Mouse (Mus musculus) olfactory bulb, adult 2 months (tissue): ENCODE data around the gene Umad1. TPM values are rescaled to one million over a fixed set of nuclear protein-coding genes. Genes with fewer than 3 reads are reported as not detected.

Source experiments
- H3K27ac ChIP-seq: fragments of 200-500 bp; 2 replicates; pipeline ENCODE4 v1.5.1; 2012; ENCODE audit warnings: low read depth, low read length; ENCODE audit not compliant: insufficient read depth
- H3K4me1 ChIP-seq: fragments of 200-500 bp; 2 replicates; pipeline ENCODE4 v1.6.1; 2012; ENCODE audit warnings: low read length; ENCODE audit not compliant: control insufficient read depth, insufficient read depth
- H3K4me3 ChIP-seq: fragments of 200-500 bp; 2 replicates; pipeline ENCODE4 v1.5.1; 2012; ENCODE audit warnings: mild to moderate bottlenecking, low read depth, low read length, moderate library complexity; ENCODE audit not compliant: insufficient read depth
- CTCF ChIP-seq: fragments of 200-500 bp; IDR thresholded peaks from 2 replicates; pipeline ENCODE4 v1.5.1; 2012; ENCODE audit warnings: low read depth, mild to moderate bottlenecking, low read length, moderate library complexity; ENCODE audit not compliant: insufficient read depth
- POLR2A ChIP-seq: fragments of 200-500 bp; IDR thresholded peaks from 2 replicates; pipeline ENCODE4 v1.6.1; 2012; ENCODE audit warnings: mild to moderate bottlenecking, low read depth, low read length, moderate library complexity; ENCODE audit not compliant: insufficient read depth
- WGBS: fragments of 180-500 bp; shearing (Covaris S2); methylation state at CpG from one replicate; pipeline ENCODE4 v1.1.7; 2018; 5-methylcytosine and 5-hydroxymethylcytosine counted together
- polyA plus RNA-seq: library from polyadenylated mRNA; stranded (reverse); fragments of >200 nt; gene quantifications from 2 replicates; pipeline ENCODE4 v1.2.4, GENCODE M21; 2012; ENCODE audit warnings: low replicate concordance; ENCODE audit not compliant: missing spikeins, insufficient read depth, insufficient read length

The Umad1 gene
- polyA plus RNA-seq, 1 experiment = not detected

- Histone ChIP-seq H3K27ac (no peak overlapping the region), H3K4me1 (no peaks in the 10 kb centered on the region), H3K4me3 (no peak overlapping the region)
- WGBS = 93% methylated on average over 3 of the region's 3 CpGs
- TF ChIP-seq POLR2A (no peak), CTCF (no peak)
Measured at GRCm38 (mm10) chr6:8469918-8470317, 210.8 kb downstream of the Umad1 start.

- TF ChIP-seq POLR2A (no peak), CTCF (no peak)
- 91% methylated on average over 3 of the region's 3 CpGs for WGBS
- no peak overlapping the region for H3K4me3 ChIP-seq
- H3K27ac ChIP-seq = no peak overlapping the region
- no peaks in the 10 kb centered on the region for H3K4me1 ChIP-seq
Measured at GRCm38 (mm10) chr6:8472125-8472524, 213.0 kb downstream of the Umad1 start.

- TF ChIP-seq CTCF (no peak), POLR2A (no peak)
- no peak overlapping the region for H3K27ac ChIP-seq
- 87% methylated on average over 5 of the region's 5 CpGs for WGBS
- no peak overlapping the region for H3K4me3 ChIP-seq
- no peaks in the 10 kb centered on the region for H3K4me1 ChIP-seq
Measured at GRCm38 (mm10) chr6:8472915-8473314, 213.8 kb downstream of the Umad1 start.

DNA sequence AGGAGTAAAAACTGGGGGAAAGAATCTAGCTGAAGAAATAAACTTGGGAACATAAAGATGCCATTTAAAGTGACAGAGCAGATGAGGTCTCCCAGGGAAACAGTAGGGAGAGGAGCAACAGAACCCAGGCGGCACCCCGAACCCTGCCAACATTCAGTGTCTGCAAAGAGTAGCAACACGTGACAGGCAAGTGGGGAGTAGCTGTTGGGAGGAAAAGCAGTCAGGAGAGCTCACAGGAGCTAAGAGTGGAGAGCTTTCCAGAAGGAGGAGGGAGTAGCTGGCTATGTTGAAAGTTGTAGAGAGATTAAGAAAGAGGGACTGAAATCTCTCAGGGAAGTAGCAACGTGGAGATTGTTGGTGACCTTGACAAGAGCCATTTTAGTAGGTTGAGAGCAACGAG, 214.4 kb downstream of the Umad1 start:
- TF ChIP-seq POLR2A = no peak
- no peaks in the 10 kb centered on the region for H3K4me1 ChIP-seq
- WGBS = 40% methylated on average over 5 of the region's 5 CpGs

DNA sequence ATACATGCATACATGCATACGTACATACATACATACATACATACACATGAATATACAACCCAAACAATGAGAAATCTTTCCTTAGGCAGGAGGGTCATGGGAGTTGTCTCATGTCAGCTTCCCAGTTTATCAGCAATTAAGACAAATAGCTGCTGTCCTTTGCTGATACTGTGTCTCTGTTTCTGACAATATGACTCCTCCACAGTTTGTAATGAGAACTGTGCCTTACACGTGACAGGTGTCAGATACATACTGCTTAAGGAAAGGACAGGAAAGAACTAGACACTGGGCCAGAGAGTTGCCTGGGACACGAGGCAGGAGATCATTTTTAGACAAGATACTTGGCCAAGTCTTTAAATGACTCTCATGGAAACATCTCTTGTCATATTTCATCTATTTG, 215.2 kb downstream of the Umad1 start:
- no peaks in the 10 kb centered on the region for H3K4me1 ChIP-seq
- WGBS = 91% methylated on average over 3 of the region's 3 CpGs
- TF ChIP-seq POLR2A = no peak

More for the DNA sequence above, 214.4 kb downstream of the Umad1 start:
- Histone ChIP-seq H3K4me3 (no peak overlapping the region), H3K27ac (no peak overlapping the region)

GRCm38 (mm10) chr6:8474820-8475219, 215.7 kb downstream of the Umad1 start:
- TF ChIP-seq CTCF (no peak), POLR2A (no peak)
- Histone ChIP-seq H3K27ac (no peak overlapping the region), H3K4me1 (no peaks in the 10 kb centered on the region), H3K4me3 (no peak overlapping the region)
- WGBS = 86% methylated on average over 4 of the region's 4 CpGs

More for the DNA sequence above, 215.2 kb downstream of the Umad1 start:
- Histone ChIP-seq H3K27ac (no peak overlapping the region), H3K4me3 (no peak overlapping the region)

- no peak overlapping the region for H3K27ac ChIP-seq
- 89% methylated on average over 1 of the region's 1 CpGs for WGBS
- no peaks in the 10 kb centered on the region for H3K4me1 ChIP-seq
- no peak overlapping the region for H3K4me3 ChIP-seq
- no peak for TF ChIP-seq CTCF
- no peak for TF ChIP-seq POLR2A
Measured at GRCm38 (mm10) chr6:8479176-8479575, 220.1 kb downstream of the Umad1 start.

GRCm38 (mm10) chr6:8484437-8485275, 225.6 kb downstream of the Umad1 start:
- peaks cover 3% of the 10 kb centered on the region; the same call in 1 of the 2 replicates for H3K4me1 ChIP-seq
- H3K4me3 ChIP-seq = no peak overlapping the region
- no peak overlapping the region for H3K27ac ChIP-seq
- no peak for TF ChIP-seq POLR2A
- no peak for TF ChIP-seq CTCF
- 91% methylated on average over 17 of the region's 17 CpGs for WGBS

- Histone ChIP-seq H3K27ac (no peak overlapping the region), H3K4me3 (no peak overlapping the region), H3K4me1 (peaks cover 3% of the 10 kb centered on the region; the same call in 1 of the 2 replicates)
- TF ChIP-seq CTCF = no peak
- no peak for TF ChIP-seq POLR2A
- WGBS = 85% methylated on average over 16 of the region's 16 CpGs
Measured at GRCm38 (mm10) chr6:8485414-8486175, 226.5 kb downstream of the Umad1 start.
